Mouse (Mus musculus) CH12.LX (cell line): Measurements from ENCODE around the gene Chit1. TPM values are rescaled to one million over a fixed set of nuclear protein-coding genes. Genes with fewer than 3 reads are reported as not detected.

Experiments used
- DNase-seq: peaks from one replicate; pipeline ENCODE4 v3.0.0-alpha.2; 2013; ENCODE audit errors: extremely low read depth
- H3K27ac ChIP-seq: 2 replicates; pipeline ENCODE4 v1.5.1; 2012; ENCODE audit warnings: low read depth, mild to moderate bottlenecking, control low read depth, moderate library complexity; ENCODE audit not compliant: insufficient read depth
- H3K27me3 ChIP-seq: replicated peaks from 2 replicates; pipeline ENCODE3; 2012; ENCODE audit warnings: inconsistent platforms
- H3K36me3 ChIP-seq, 2 experiments: replicated peaks in 1 of 2; 2 replicates each; pipeline versions ENCODE3 to v1.6.1; 2012; ENCODE audit warnings: inconsistent platforms in 1 of 2, low read length in 1 of 2, mild to moderate bottlenecking in 1 of 2, mixed read lengths in 1 of 2, moderate library complexity in 1 of 2; ENCODE audit not compliant: control insufficient read depth in 1 of 2, insufficient read depth in 1 of 2
- H3K4me1 ChIP-seq, 2 experiments: 2 replicates each; pipeline ENCODE4 v1.6.1; 2012; ENCODE audit warnings: inconsistent platforms in 1 of 2, moderate library complexity in 1 of 2; ENCODE audit not compliant: insufficient read depth in 2 of 2, control insufficient read depth in 1 of 2
- H3K4me2 ChIP-seq: 2 replicates; pipeline ENCODE4 v1.6.1; 2012; ENCODE audit warnings: low read depth, mild to moderate bottlenecking, control low read depth; ENCODE audit not compliant: poor library complexity, insufficient read depth, severe bottlenecking
- H3K4me3 ChIP-seq, 3 experiments: fragments of 150-350 bp in 1 of 3; sonication (generic) in 1 of 3; replicated peaks in 1 of 3; 2 replicates each; pipeline versions ENCODE3 to v1.5.1; 2011 to 2012; ENCODE audit warnings: low read depth in 2 of 3, low read length in 2 of 3, mild to moderate bottlenecking in 2 of 3, moderate library complexity in 2 of 3, control low read depth in 1 of 3, improper control_type of control experiment in 1 of 3, inconsistent platforms in 1 of 3, mixed read lengths in 1 of 3; ENCODE audit not compliant: poor library complexity in 1 of 3
- H3K79me2 ChIP-seq: replicated peaks from 2 replicates; pipeline ENCODE4 v1.6.1; 2012; ENCODE audit warnings: mild to moderate bottlenecking, moderate library complexity; ENCODE audit not compliant: control insufficient read depth, poor library complexity, insufficient read depth, severe bottlenecking; ENCODE audit errors: extremely low read depth
- H3K9ac ChIP-seq: 2 replicates; pipeline ENCODE4 v1.6.1; 2012; ENCODE audit warnings: low read depth, mild to moderate bottlenecking, control low read depth, moderate library complexity; ENCODE audit not compliant: insufficient read depth
- H3K9me3 ChIP-seq: replicated peaks from 2 replicates; pipeline ENCODE3; 2012; ENCODE audit warnings: low read length, inconsistent platforms, mixed read lengths
- CTCF ChIP-seq, 2 experiments: IDR thresholded peaks in 1 of 2; conservative IDR thresholded peaks in 1 of 2; 2 replicates each; pipeline ENCODE4 v1.5.1; 2011 to 2012; ENCODE audit warnings: low read depth in 2 of 2, low read length in 2 of 2, improper control_type of control experiment in 1 of 2, inconsistent platforms in 1 of 2, mild to moderate bottlenecking in 1 of 2, moderate library complexity in 1 of 2
- ELF1 ChIP-seq: IDR thresholded peaks from 2 replicates; pipeline ENCODE4 v1.6.1; 2014; ENCODE audit warnings: low read depth, mild to moderate bottlenecking, inconsistent platforms, low read length, improper control_type of control experiment
- EP300 ChIP-seq: IDR thresholded peaks from 2 replicates; pipeline ENCODE4 v1.6.1; 2011; ENCODE audit warnings: low read length, improper control_type of control experiment
- ETS1 ChIP-seq: conservative IDR thresholded peaks from 2 replicates; pipeline ENCODE4 v1.6.1; 2012; ENCODE audit warnings: low read depth, mild to moderate bottlenecking, inconsistent platforms, low read length, improper control_type of control experiment, moderate library complexity
- HCFC1 ChIP-seq: IDR thresholded peaks from 2 replicates; pipeline ENCODE4 v1.6.1; 2012; ENCODE audit warnings: low read depth, mild to moderate bottlenecking, inconsistent platforms, low read length, improper control_type of control experiment
- IRF4 ChIP-seq: IDR thresholded peaks from 2 replicates; pipeline ENCODE4 v1.6.1; 2014; ENCODE audit warnings: low read depth, mild to moderate bottlenecking, inconsistent platforms, low read length, improper control_type of control experiment
- JUND ChIP-seq: conservative IDR thresholded peaks from 2 replicates; pipeline ENCODE4 v1.6.1; 2011; ENCODE audit warnings: low read depth, low read length, improper control_type of control experiment
- KAT2A ChIP-seq: IDR thresholded peaks from 2 replicates; pipeline ENCODE4 v1.6.1; 2012; ENCODE audit warnings: low read length, improper control_type of control experiment, inconsistent platforms; ENCODE audit not compliant: insufficient replicate concordance
- MAX ChIP-seq: IDR thresholded peaks from 2 replicates; pipeline ENCODE4 v1.6.1; 2011; ENCODE audit warnings: low read length, improper control_type of control experiment
- MEF2A ChIP-seq: IDR thresholded peaks from 2 replicates; pipeline ENCODE4 v1.6.1; 2014; ENCODE audit warnings: low read depth, mild to moderate bottlenecking, inconsistent platforms, low read length, improper control_type of control experiment, borderline replicate concordance
- MXI1 ChIP-seq: IDR thresholded peaks from 2 replicates; pipeline ENCODE4 v1.6.1; 2011; ENCODE audit warnings: mild to moderate bottlenecking, low read depth, low read length, improper control_type of control experiment
- MYC ChIP-seq: IDR thresholded peaks from 2 replicates; pipeline ENCODE4 v1.6.1; 2011; ENCODE audit warnings: low read depth, mild to moderate bottlenecking, improper control_type of control experiment, low read length
- NELFE ChIP-seq: IDR thresholded peaks from 2 replicates; pipeline ENCODE4 v1.6.1; 2011; ENCODE audit warnings: low read depth, low read length, improper control_type of control experiment
- PAX5 ChIP-seq: IDR thresholded peaks from 2 replicates; pipeline ENCODE4 v1.6.1; 2012; ENCODE audit warnings: low read length, inconsistent platforms, mixed read lengths
- POLR2AphosphoS2 ChIP-seq: IDR thresholded peaks from 2 replicates; pipeline ENCODE4 v1.6.1; 2011; ENCODE audit warnings: low read depth, low read length, improper control_type of control experiment
- SIN3A ChIP-seq: IDR thresholded peaks from 2 replicates; pipeline ENCODE4 v1.6.1; 2012; ENCODE audit warnings: low read length, improper control_type of control experiment, inconsistent platforms
- SMC3 ChIP-seq: IDR thresholded peaks from 2 replicates; pipeline ENCODE4 v1.6.1; 2011; ENCODE audit warnings: low read depth, low read length, improper control_type of control experiment
- TBP ChIP-seq: conservative IDR thresholded peaks from 2 replicates; pipeline ENCODE4 v1.6.1; 2011; ENCODE audit warnings: low read depth, low read length, improper control_type of control experiment
- TCF12 ChIP-seq: IDR thresholded peaks from 2 replicates; pipeline ENCODE4 v1.6.1; 2014; ENCODE audit warnings: low read depth, mild to moderate bottlenecking, inconsistent platforms, low read length, improper control_type of control experiment
- dilution Hi-C: fragments of 300-500 bp; cut with MboI; formaldehyde crosslinking; loops from 2 replicates; pipeline ENCODE4 v1.14.3; 2020; ENCODE audit warnings: low sequenced_read_pairs; ENCODE audit not compliant: extremely low pct_unique_long_range_greater_than_20kb, extremely low pct_ligation_motif_present
- in situ Hi-C: fragments of 300-500 bp; cut with MboI; formaldehyde crosslinking; loops from 3 replicates; pipeline ENCODE4 v1.14.3; 2019; ENCODE audit warnings: low sequenced_read_pairs, low pct_ligation_motif_present, low pct_unique_long_range_greater_than_20kb, mixed read lengths
- polyA plus RNA-seq: library from polyadenylated mRNA; unstranded; fragments of >175 nt; gene quantifications from 2 replicates; pipeline ENCODE4 v1.2.1, GENCODE M21; 2012; ENCODE audit warnings: low read depth; ENCODE audit not compliant: insufficient read length
- total RNA-seq, 2 experiments: library from RNA; depleted of rRNA; stranded (reverse); fragments of 300-350 nt in 1 of 2; fragments of >200 nt in 1 of 2; gene quantifications; 2 replicates each; pipeline ENCODE4 v1.2.3; 2012 to 2014

Chit1 gene
- total and polyA plus RNA-seq, 3 experiments, result 0.25 to 0.47 (median 0.36) TPM

DNA sequence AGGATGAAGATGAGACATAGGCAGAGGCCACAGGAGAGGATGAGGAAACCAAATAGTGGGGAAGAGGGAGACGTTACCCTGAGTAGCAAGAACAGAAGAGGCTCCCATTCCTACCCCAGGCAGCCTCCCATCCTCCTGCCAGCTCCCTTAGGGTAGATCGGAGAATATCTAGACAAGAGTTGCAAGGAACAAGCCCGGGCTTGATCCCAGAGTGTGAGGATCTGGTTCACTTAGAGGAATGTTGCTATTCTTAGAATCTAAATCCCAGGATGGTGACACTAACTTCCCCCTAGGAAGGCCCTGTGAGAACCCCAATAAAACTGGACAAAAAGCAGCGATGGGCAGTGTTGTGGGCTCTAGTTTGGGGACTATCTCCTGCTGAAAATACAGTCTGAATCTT is 10.1 kb upstream of the Chit1 start:
- H3K9ac ChIP-seq, result no peak overlapping the region
- no peaks in the 10 kb centered on the region for H3K9me3 ChIP-seq
- no peak overlapping the region for H3K27ac ChIP-seq
- H3K4me1 ChIP-seq, result peaks cover 8 to 24% of the 10 kb centered on the region in 2 experiments
- in situ Hi-C loops (no loop called here), dilution Hi-C loops (no loop called here)
- no peak for DNase-seq
- H3K4me2 ChIP-seq, result no peak overlapping the region
- H3K27me3 ChIP-seq, result peaks cover 68% of the 10 kb centered on the region
- no peak overlapping the region for H3K4me3 ChIP-seq
- TF ChIP-seq TCF12, result no peak
- no peak for TF ChIP-seq CTCF (conservative IDR thresholded peaks at IDR 0.05 in 1 of 2, IDR thresholded peaks at IDR 0.05 in 1 of 2; ENCODE audit: low read depth in 2 of 2, low read length in 2 of 2)
- no peak for TF ChIP-seq PAX5
- no peak for TF ChIP-seq EP300
- no peak for TF ChIP-seq MYC
- no peak for TF ChIP-seq MAX
- TF ChIP-seq KAT2A, result no peak
- TF ChIP-seq NELFE, result no peak
- TF ChIP-seq MXI1, result no peak
- H3K79me2 ChIP-seq, result no peaks in the 10 kb centered on the region
- H3K36me3 ChIP-seq, result no peaks in the 10 kb centered on the region

DNA sequence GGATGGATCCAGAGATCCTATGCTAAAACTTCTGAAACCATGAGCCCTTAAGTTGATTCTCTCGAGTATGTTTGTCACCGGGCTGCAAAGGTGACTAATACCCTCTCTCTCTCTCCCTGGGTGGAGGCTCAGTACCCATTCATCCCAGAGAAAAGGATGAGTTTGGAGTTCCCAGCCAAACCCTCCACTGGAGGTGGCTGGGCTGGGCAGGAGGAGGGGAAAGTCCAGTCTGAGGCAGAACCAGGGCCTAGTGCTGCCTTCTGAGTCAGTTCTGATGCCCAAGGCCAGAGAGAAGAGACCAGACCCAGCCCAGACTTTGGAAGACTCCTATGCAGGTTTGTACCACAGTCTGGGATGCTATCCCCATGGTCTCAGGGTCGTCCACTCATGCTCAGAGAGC is 9.4 kb upstream of the Chit1 start:
- H3K4me2 ChIP-seq, result no peak overlapping the region
- H3K27ac ChIP-seq, result no peak overlapping the region
- peaks cover 67% of the 10 kb centered on the region for H3K27me3 ChIP-seq
- no peaks in the 10 kb centered on the region for H3K36me3 ChIP-seq
- no peaks in the 10 kb centered on the region for H3K79me2 ChIP-seq
- H3K9me3 ChIP-seq, result no peaks in the 10 kb centered on the region
- no peak overlapping the region for H3K9ac ChIP-seq
- TF ChIP-seq ETS1 (no peak), EP300 (no peak), JUND (no peak), MAX (no peak), POLR2AphosphoS2 (no peak), SMC3 (no peak), SIN3A (no peak), HCFC1 (no peak), MEF2A (no peak), ELF1 (no peak), TBP (no peak), IRF4 (no peak)
- dilution Hi-C loops (no loop called here), in situ Hi-C loops (no loop called here)
- peaks cover 8 to 29% of the 10 kb centered on the region in 2 experiments for H3K4me1 ChIP-seq
- DNase-seq, result no peak
- no peak overlapping the region for H3K4me3 ChIP-seq
